ENCODE assay signal across 12 mouse cellular contexts in genomic region chr1:93216839-93217497, GRCm38 (mm10). TPM values are rescaled to one million over a fixed set of nuclear protein-coding genes. Genes with fewer than 3 reads are reported as not detected.
DNase-seq lines count a peak whose midpoint lies in the region; ATAC-seq and TF ChIP-seq lines count a peak whose summit lies in the region.
"Had no signal": no experiment of that assay in that cellular context is flagged by ENCODE, and none has a peak within 500 bp of the region (broad histone marks: within the 10 kb centered on the region; RNA-seq: fewer than 3 reads in every experiment).

No protein-coding gene starts in this region.

- TF ChIP-seq CTCF in midbrain, postnatal 0 days (IDR thresholded peaks at IDR 0.05) = no peak
- no peak for TF ChIP-seq CTCF in layer of hippocampus, adult 2 months (conservative IDR thresholded peaks at IDR 0.05)

- H3K4me2 ChIP-seq in midbrain, embryonic 11.5 days = no peak overlapping the region
- no peak overlapping the region for H3K4me2 ChIP-seq in midbrain, postnatal 0 days (ENCODE audit: low read depth, low read length, poor library complexity, severe bottlenecking)
- H3K4me2 ChIP-seq: hindbrain, embryonic 14.5 days; lung, embryonic 14.5 days had no signal

- no peak overlapping the region for H3K9ac ChIP-seq in midbrain, embryonic 11.5 days (ENCODE audit: low read length)
- no peak overlapping the region for H3K9ac ChIP-seq in midbrain, postnatal 0 days (replicated peaks; ENCODE audit: low read length, poor library complexity, severe bottlenecking)
- H3K9ac ChIP-seq: hindbrain, embryonic 14.5 days; lung, embryonic 14.5 days had no signal

- no peak overlapping the region for H3K27ac ChIP-seq in midbrain, embryonic 11.5 days (ENCODE audit: low read depth, low read length)
- H3K27ac ChIP-seq in midbrain, postnatal 0 days (ENCODE audit: low read depth, low read length) = no peak overlapping the region
- no peak overlapping the region for H3K27ac ChIP-seq in layer of hippocampus, adult 2 months
- H3K27ac ChIP-seq: hindbrain, embryonic 14.5 days had no signal

- WGBS in midbrain, embryonic 11.5 days = 66% methylated on average over 9 of the region's 9 CpGs
- WGBS in midbrain, postnatal 0 days = 59% methylated on average over 9 of the region's 9 CpGs

- H3K9me3 ChIP-seq in midbrain, embryonic 11.5 days (ENCODE audit: control insufficient read depth, low read length) = no peaks in the 10 kb centered on the region
- H3K9me3 ChIP-seq in midbrain, postnatal 0 days (ENCODE audit: low read length) = no peaks in the 10 kb centered on the region

- ATAC-seq in midbrain, embryonic 11.5 days (ENCODE audit: low FRiP score) = no peak
- ATAC-seq in midbrain, postnatal 0 days (ENCODE audit: low FRiP score) = no peak
- peak; percentile 51 to 57 for ATAC-seq in hematopoietic stem cell, adult 5-6 weeks (replicated peaks in 1 of 2; ENCODE audit: insufficient read depth in 1 of 2, low FRiP score in 2 of 2, low TSS enrichment in 1 of 2, low read depth in 1 of 2, poor library complexity in 2 of 2, severe bottlenecking in 2 of 2)
- ATAC-seq in erythroid progenitor cell, adult 5-6 weeks (replicated peaks; ENCODE audit: low FRiP score, poor library complexity, severe bottlenecking) = no peak

- H3K4me3 ChIP-seq in midbrain, embryonic 11.5 days (ENCODE audit: low read depth, low read length) = no peak overlapping the region
- no peak overlapping the region for H3K4me3 ChIP-seq in midbrain, postnatal 0 days (ENCODE audit: low read depth, low read length)
- no peak overlapping the region for H3K4me3 ChIP-seq in layer of hippocampus, adult 2 months

- intact Hi-C loops in heart, postnatal 25 days (cut with DNase I) = no loop called here

- H3K27me3 ChIP-seq in midbrain, embryonic 11.5 days (ENCODE audit: control insufficient read depth, insufficient read depth, low read length) = no peaks in the 10 kb centered on the region
- H3K27me3 ChIP-seq in midbrain, postnatal 0 days (ENCODE audit: insufficient read depth, low read length) = no peaks in the 10 kb centered on the region

- H3K36me3 ChIP-seq in midbrain, embryonic 11.5 days (ENCODE audit: control insufficient read depth, insufficient read depth, low read length) = no peaks in the 10 kb centered on the region
- H3K36me3 ChIP-seq in midbrain, postnatal 0 days (ENCODE audit: insufficient read depth, low read length) = no peaks in the 10 kb centered on the region

- H3K4me1 ChIP-seq in midbrain, embryonic 11.5 days (ENCODE audit: control insufficient read depth, insufficient read depth, low read length) = peaks cover 5% of the 10 kb centered on the region
- no peaks in the 10 kb centered on the region; the same call in 1 of the 2 replicates for H3K4me1 ChIP-seq in midbrain, postnatal 0 days (ENCODE audit: insufficient read depth, low read length)

- DNase-seq in heart, adult 18-20 months = peak; percentile 57 to 65
- no peak for DNase-seq in heart, postnatal 25 days (ENCODE audit: low spot score)
- peak; percentile 59 for DNase-seq in midbrain, embryonic 11.5 days (ENCODE audit: low spot score, missing footprints)
- DNase-seq in midbrain, postnatal 0 days (ENCODE audit: low spot score) = no peak
- DNase-seq in layer of hippocampus, adult 2 months (ENCODE audit: low spot score in 2 of 2) = no peak
- DNase-seq in thymus, postnatal 14 days = no peak
- DNase-seq: lung, embryonic 14.5 days; right cerebral cortex, postnatal 14 days had no signal

RNA-seq across cellular contexts. Expression of gene Sned1, which starts 18.7 kb away (rescaled TPM):
- total RNA-seq in heart, adult 18-20 months (2021) = 1 to 10 TPM; 4.2 to 7.5 TPM
- total RNA-seq in heart, postnatal 25 days (2021) = 10 to 100 TPM; 10.4 to 12.8 TPM
- 1.8 and 2.0 TPM in 2 replicates for polyA plus RNA-seq in midbrain, embryonic 11.5 days (2014; fragmentation: Nextera tagmentation; extraction: Ambion mirVana)
- total RNA-seq in midbrain, postnatal 0 days (2014; rRNA removed) = 19.9 and 24.4 TPM in 2 replicates
- 4.7 and 5.1 TPM in 2 replicates for polyA plus RNA-seq in midbrain, postnatal 0 days (2015; fragmentation: Nextera tagmentation; extraction: Ambion mirVana)
- total RNA-seq in hematopoietic stem cell, adult 5-6 weeks (2017) = 0.25 and 0.63 TPM in 2 replicates
- 1.3 TPM in 1 of 2 replicates, not detected in the other for total RNA-seq in erythroid progenitor cell, adult 5-6 weeks (2015; ENCODE audit: low replicate concordance)
- 0.61 TPM in 1 of 2 replicates, not detected in the other for total RNA-seq in erythroid progenitor cell, adult 5-6 weeks (2017; ENCODE audit: low replicate concordance)
- 1 to 10 TPM; 4.7 to 7.7 TPM for total RNA-seq in layer of hippocampus, adult 2 months (2021)

RNA-seq across cellular contexts. Expression of gene Crocc2, which starts 48.4 kb away (rescaled TPM):
- total RNA-seq in heart, adult 18-20 months (2021) = under 1 TPM; 0.05 to 0.12 TPM
- total RNA-seq in heart, postnatal 25 days (2021) = under 1 TPM; 0.10 to 0.11 TPM
- 0.11 TPM in 2 replicates for polyA plus RNA-seq in midbrain, embryonic 11.5 days (2014; fragmentation: Nextera tagmentation; extraction: Ambion mirVana)
- 1.2 and 1.4 TPM in 2 replicates for total RNA-seq in midbrain, postnatal 0 days (2014; rRNA removed)
- 0.54 and 0.84 TPM in 2 replicates for polyA plus RNA-seq in midbrain, postnatal 0 days (2015; fragmentation: Nextera tagmentation; extraction: Ambion mirVana)
- 0.10 TPM in 1 of 2 replicates, not detected in the other for total RNA-seq in hematopoietic stem cell, adult 5-6 weeks (2017)
- not detected in 2 replicates for total RNA-seq in erythroid progenitor cell, adult 5-6 weeks (2015; ENCODE audit: low replicate concordance)
- total RNA-seq in erythroid progenitor cell, adult 5-6 weeks (2017; ENCODE audit: low replicate concordance) = not detected in 2 replicates
- total RNA-seq in layer of hippocampus, adult 2 months (2021) = under 1 TPM; 0.22 to 0.36 TPM

RNA-seq across cellular contexts. Expression of gene 2310007B03Rik, which starts 56.2 kb away (rescaled TPM):
- under 1 TPM in 1 of 2 experiments, not detected in 1; 0.28 TPM for total RNA-seq in heart, adult 18-20 months (2021)
- total RNA-seq in heart, postnatal 25 days (2021) = not detected
- polyA plus RNA-seq in midbrain, embryonic 11.5 days (2014; fragmentation: Nextera tagmentation; extraction: Ambion mirVana) = 0.22 and 0.34 TPM in 2 replicates
- total RNA-seq in midbrain, postnatal 0 days (2014; rRNA removed) = 0.88 TPM in 1 of 2 replicates, not detected in the other
- 0.07 and 0.10 TPM in 2 replicates for polyA plus RNA-seq in midbrain, postnatal 0 days (2015; fragmentation: Nextera tagmentation; extraction: Ambion mirVana)
- total RNA-seq in hematopoietic stem cell, adult 5-6 weeks (2017) = not detected in 2 replicates
- total RNA-seq in erythroid progenitor cell, adult 5-6 weeks (2015; ENCODE audit: low replicate concordance) = not detected in 2 replicates
- total RNA-seq in erythroid progenitor cell, adult 5-6 weeks (2017; ENCODE audit: low replicate concordance) = not detected in 2 replicates
- not detected for total RNA-seq in layer of hippocampus, adult 2 months (2021)
- polyA plus RNA-seq: testis, adult 2 months had no signal

Comparison
In these comparisons a context has a peak if more than half of its experiments do, and no peak if none do; other contexts are left out.
1. DNase-seq: peak in heart, adult 18-20 months (2 of 2) and midbrain, embryonic 11.5 days (single experiment); none in heart, postnatal 25 days (single experiment), midbrain, postnatal 0 days (single experiment), layer of hippocampus, adult 2 months (0 of 2) and thymus, postnatal 14 days (single experiment).
2. ATAC-seq: peak in hematopoietic stem cell, adult 5-6 weeks (2 of 2); none in midbrain, embryonic 11.5 days (single experiment), midbrain, postnatal 0 days (single experiment) and erythroid progenitor cell, adult 5-6 weeks (single experiment).